7 mouse cellular contexts compared by ENCODE assay signal in the genomic region with DNA sequence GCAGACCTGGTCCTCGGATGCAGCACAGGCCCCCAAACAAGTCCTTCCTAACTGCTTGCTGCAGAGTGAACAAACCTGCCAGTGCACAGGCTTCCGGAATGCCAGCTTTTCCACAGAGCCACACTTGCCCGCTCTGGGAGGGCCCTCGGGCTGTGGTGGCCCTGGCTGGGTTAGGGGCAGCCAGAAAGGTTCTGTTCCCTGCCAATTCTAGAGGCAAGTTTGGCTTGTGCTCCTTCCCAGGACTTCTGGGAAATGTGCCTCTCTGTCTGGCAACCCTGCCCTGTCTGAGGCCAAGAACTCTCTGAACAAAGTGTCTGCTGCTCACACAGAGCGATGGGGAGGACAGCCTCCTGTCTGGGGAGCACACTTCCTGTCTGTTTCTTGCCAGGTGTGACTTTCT.
A peak's percentile ranks its signal among the peaks of the same experiment; 100 is the strongest.
DNase-seq lines count a peak whose midpoint lies in the region; ATAC-seq and TF ChIP-seq lines count a peak whose summit lies in the region.

No protein-coding gene starts in this region.

- peak; percentile 85; the same call in 1 of the 2 replicates for ATAC-seq in hindbrain, postnatal 0 days
- no peak for ATAC-seq in hindbrain, embryonic 11.5 days (ENCODE audit: low FRiP score)
- ATAC-seq in forebrain, embryonic 16.5 days: peak; percentile 87

- no peak overlapping the region for H3K4me2 ChIP-seq in hindbrain, postnatal 0 days (ENCODE audit: low read depth, low read length)
- no peak overlapping the region for H3K4me2 ChIP-seq in hindbrain, embryonic 11.5 days (replicated peaks; ENCODE audit: low read depth, low read length)
- no peak overlapping the region for H3K4me2 ChIP-seq in forebrain, embryonic 16.5 days (ENCODE audit: low read length)

- no peak overlapping the region for H3K27ac ChIP-seq in hindbrain, postnatal 0 days
- no peak overlapping the region for H3K27ac ChIP-seq in hindbrain, embryonic 11.5 days (ENCODE audit: low read depth, low read length)
- no peak overlapping the region for H3K27ac ChIP-seq in forebrain, embryonic 16.5 days (ENCODE audit: low read length)
- no peak overlapping the region for H3K27ac ChIP-seq in thymus, adult 2 months (ENCODE audit: control insufficient read depth, insufficient read depth, low read length)

- H3K4me1 ChIP-seq in hindbrain, postnatal 0 days (ENCODE audit: insufficient read depth, low read length): no peaks in the 10 kb centered on the region
- no peaks in the 10 kb centered on the region for H3K4me1 ChIP-seq in hindbrain, embryonic 11.5 days (replicated peaks; ENCODE audit: control insufficient read depth, insufficient read depth, low read length)
- no peaks in the 10 kb centered on the region for H3K4me1 ChIP-seq in forebrain, embryonic 16.5 days (replicated peaks; ENCODE audit: control insufficient read depth, insufficient read depth, low read length)
- peaks cover 5% of the 10 kb centered on the region for H3K4me1 ChIP-seq in thymus, adult 2 months (replicated peaks; ENCODE audit: control insufficient read depth, insufficient read depth, low read length)

- no peak for TF ChIP-seq POLR2A in thymus, adult 2 months (IDR thresholded peaks at IDR 0.05; ENCODE audit: control insufficient read depth, extremely low read depth, insufficient read depth, low read length, poor library complexity)

- H3K27me3 ChIP-seq in hindbrain, postnatal 0 days (ENCODE audit: insufficient read depth, low read length): no peaks in the 10 kb centered on the region
- H3K27me3 ChIP-seq in hindbrain, embryonic 11.5 days (ENCODE audit: control insufficient read depth, insufficient read depth, low read length): no peaks in the 10 kb centered on the region
- H3K27me3 ChIP-seq in forebrain, embryonic 16.5 days (replicated peaks; ENCODE audit: control insufficient read depth, insufficient read depth, low read length): no peaks in the 10 kb centered on the region
- no peaks in the 10 kb centered on the region for H3K27me3 ChIP-seq in thymus, adult 2 months (ENCODE audit: control insufficient read depth, insufficient read depth, low read length)

- 59% methylated on average over 5 of the region's 5 CpGs for WGBS in hindbrain, postnatal 0 days
- WGBS in hindbrain, embryonic 11.5 days: 87% methylated on average over 5 of the region's 5 CpGs
- WGBS in forebrain, embryonic 16.5 days: 79% methylated on average over 5 of the region's 5 CpGs
- WGBS in thymus, adult 2 months: 86% methylated on average over 5 of the region's 5 CpGs

- no peak for TF ChIP-seq CTCF in hindbrain, postnatal 0 days (IDR thresholded peaks at IDR 0.05; ENCODE audit: low read depth)
- no peak for TF ChIP-seq CTCF in thymus, adult 2 months (IDR thresholded peaks at IDR 0.05; ENCODE audit: borderline replicate concordance, control insufficient read depth, extremely low read depth, insufficient read depth, low read length, poor library complexity)

- no peak overlapping the region for H3K9ac ChIP-seq in hindbrain, postnatal 0 days (replicated peaks; ENCODE audit: low read length)
- no peak overlapping the region for H3K9ac ChIP-seq in hindbrain, embryonic 11.5 days (ENCODE audit: low read depth, low read length)
- no peak overlapping the region for H3K9ac ChIP-seq in forebrain, embryonic 16.5 days (replicated peaks; ENCODE audit: low read depth, low read length)

- DNase-seq in hindbrain, postnatal 0 days (ENCODE audit: low spot score): peak; percentile 70
- DNase-seq in hindbrain, embryonic 11.5 days (ENCODE audit: low spot score): no peak
- DNase-seq in layer of hippocampus, postnatal 10 days (ENCODE audit: low spot score in 2 of 2): peak; percentile 57 to 68
- DNase-seq in thymus, adult 2 months: peak; percentile 11
- DNase-seq in neural tube, embryonic 10.5 days (ENCODE audit: extremely low spot score, low spot score): no peak
- no peak for DNase-seq in urinary bladder, postnatal 4 days (ENCODE audit: low spot score in 2 of 2)

- H3K9me3 ChIP-seq in hindbrain, postnatal 0 days (ENCODE audit: low read length): no peaks in the 10 kb centered on the region
- no peaks in the 10 kb centered on the region for H3K9me3 ChIP-seq in hindbrain, embryonic 11.5 days (ENCODE audit: control insufficient read depth, low read length)
- H3K9me3 ChIP-seq in forebrain, embryonic 16.5 days (ENCODE audit: control insufficient read depth, low read length): 0 out of 2 replicates have a peak, but pooled peaks cover 1% of the 10 kb centered on the region

- no peaks in the 10 kb centered on the region for H3K36me3 ChIP-seq in hindbrain, postnatal 0 days (ENCODE audit: insufficient read depth, low read length)
- H3K36me3 ChIP-seq in hindbrain, embryonic 11.5 days (ENCODE audit: control insufficient read depth, insufficient read depth, low read length): no peaks in the 10 kb centered on the region
- H3K36me3 ChIP-seq in forebrain, embryonic 16.5 days (ENCODE audit: control insufficient read depth, insufficient read depth): no peaks in the 10 kb centered on the region
- no peaks in the 10 kb centered on the region for H3K36me3 ChIP-seq in thymus, adult 2 months (ENCODE audit: control insufficient read depth, insufficient read depth, low read length)

- H3K4me3 ChIP-seq in hindbrain, postnatal 0 days (ENCODE audit: low read length): no peak overlapping the region
- no peak overlapping the region for H3K4me3 ChIP-seq in hindbrain, embryonic 11.5 days (ENCODE audit: low read depth, low read length)
- H3K4me3 ChIP-seq in forebrain, embryonic 16.5 days (replicated peaks; ENCODE audit: low read length): no peak overlapping the region
- H3K4me3 ChIP-seq in thymus, adult 2 months (ENCODE audit: control insufficient read depth, insufficient read depth, low read length): no peak overlapping the region

Comparison
In these comparisons a context has a peak if more than half of its experiments do, and no peak if none do; other contexts are left out.
1. DNase-seq: peak in hindbrain, postnatal 0 days (single experiment), layer of hippocampus, postnatal 10 days (2 of 2) and thymus, adult 2 months (single experiment); none in hindbrain, embryonic 11.5 days (single experiment), neural tube, embryonic 10.5 days (single experiment) and urinary bladder, postnatal 4 days (0 of 2).